Mouse (Mus musculus): ENCODE results near the gene Mc1r. TPM values are rescaled to one million over a fixed set of nuclear protein-coding genes. Genes with fewer than 3 reads are reported as not detected.
A peak's percentile ranks its signal among the peaks of the same experiment; 100 is the strongest.
"Not testable (repeated sequence)": the region's sequence is repeated elsewhere in the genome, so short reads cannot be mapped to it uniquely, and the experiment has no call there.

Gene Mc1r
- polyA plus RNA-seq, 1 experiment, result 0.01 TPM

GRCm38 (mm10) chr8:123442871-123443575, 36.1 kb downstream of the Mc1r start:
- Histone ChIP-seq H3K79me3 (ENCODE audit: low read depth) (no peaks in the 10 kb centered on the region), H3K79me2 (ENCODE audit: control insufficient read depth, insufficient read depth) (no peaks in the 10 kb centered on the region), H3K27me3 (ENCODE audit: control insufficient read depth, insufficient read depth, insufficient read length) (no peaks in the 10 kb centered on the region), H3K4me3 (ENCODE audit: insufficient read depth, poor library complexity, severe bottlenecking) (peak overlapping the region; percentile 49), H3ac (ENCODE audit: control insufficient read depth, insufficient read length, low read depth) (peak overlapping the region; percentile 84), H3K36me3 (ENCODE audit: control insufficient read depth, insufficient read depth) (no peaks in the 10 kb centered on the region)
- TF ChIP-seq MAX (IDR thresholded peaks at IDR 0.05) (peak; percentile 64), CTCF (IDR thresholded peaks at IDR 0.05; ENCODE audit: control insufficient read depth, insufficient read depth, insufficient read length) (peak; percentile 94), MYOG (IDR thresholded peaks at IDR 0.05; ENCODE audit: control insufficient read depth, extremely low read depth, insufficient read length) (no peak)

GRCm38 (mm10) chr8:123443576-123443921, 36.6 kb downstream of the Mc1r start:
- Histone ChIP-seq H3K27me3 (ENCODE audit: control insufficient read depth, insufficient read depth, insufficient read length) (no peaks in the 10 kb centered on the region), H3K4me3 (ENCODE audit: insufficient read depth, poor library complexity, severe bottlenecking) (peak overlapping the region; percentile 49), H3K79me2 (ENCODE audit: control insufficient read depth, insufficient read depth) (no peaks in the 10 kb centered on the region), H3K79me3 (ENCODE audit: low read depth) (no peaks in the 10 kb centered on the region), H3ac (ENCODE audit: control insufficient read depth, insufficient read length, low read depth) (peak overlapping the region; percentile 84), H3K36me3 (ENCODE audit: control insufficient read depth, insufficient read depth) (no peaks in the 10 kb centered on the region)
- TF ChIP-seq CEBPB (IDR thresholded peaks at IDR 0.05; ENCODE audit: low read depth), result no peak
- TF ChIP-seq FOSL1 (IDR thresholded peaks at IDR 0.05; ENCODE audit: insufficient read depth, low read length, poor library complexity, severe bottlenecking), result no peak
- no peak for TF ChIP-seq MYOD1 (IDR thresholded peaks at IDR 0.05; ENCODE audit: control insufficient read depth, insufficient read length, low read depth)
- no peak for TF ChIP-seq MAX (IDR thresholded peaks at IDR 0.05)
- no peak for TF ChIP-seq CTCF (IDR thresholded peaks at IDR 0.05; ENCODE audit: control insufficient read depth, insufficient read depth, insufficient read length)
- no peak for TF ChIP-seq USF1 (IDR thresholded peaks at IDR 0.05; ENCODE audit: low read depth)
- TF ChIP-seq MYOG (IDR thresholded peaks at IDR 0.05; ENCODE audit: control insufficient read depth, extremely low read depth, insufficient read length), result no peak

- no peak overlapping the region for H3K4me3 ChIP-seq (ENCODE audit: insufficient read depth, poor library complexity, severe bottlenecking)
- H3K36me3 ChIP-seq (ENCODE audit: control insufficient read depth, insufficient read depth), result no peaks in the 10 kb centered on the region
- TF ChIP-seq CEBPB (IDR thresholded peaks at IDR 0.05; ENCODE audit: low read depth) (no peak), MAX (IDR thresholded peaks at IDR 0.05) (no peak), CTCF (IDR thresholded peaks at IDR 0.05; ENCODE audit: control insufficient read depth, insufficient read depth, insufficient read length) (no peak), MYOG (IDR thresholded peaks at IDR 0.05; ENCODE audit: control insufficient read depth, extremely low read depth, insufficient read length) (no peak), MYOD1 (IDR thresholded peaks at IDR 0.05; ENCODE audit: control insufficient read depth, insufficient read length, low read depth) (no peak), FOSL1 (IDR thresholded peaks at IDR 0.05; ENCODE audit: insufficient read depth, low read length, poor library complexity, severe bottlenecking) (no peak), USF1 (IDR thresholded peaks at IDR 0.05; ENCODE audit: low read depth) (no peak)
These were observed 37.2 kb downstream of the Mc1r start for GRCm38 (mm10) chr8:123444131-123444530.

GRCm38 (mm10) chr8:123445981-123446380, 39.1 kb downstream of the Mc1r start:
- H3K79me2 ChIP-seq (ENCODE audit: control insufficient read depth, insufficient read depth), result no peaks in the 10 kb centered on the region
- H3ac ChIP-seq (ENCODE audit: control insufficient read depth, insufficient read length, low read depth), result no peak overlapping the region
- no peaks in the 10 kb centered on the region for H3K36me3 ChIP-seq (ENCODE audit: control insufficient read depth, insufficient read depth)
- no peak overlapping the region for H3K4me3 ChIP-seq (ENCODE audit: insufficient read depth, poor library complexity, severe bottlenecking)
- no peaks in the 10 kb centered on the region for H3K79me3 ChIP-seq (ENCODE audit: low read depth)
- H3K27me3 ChIP-seq (ENCODE audit: control insufficient read depth, insufficient read depth, insufficient read length), result no peaks in the 10 kb centered on the region
- TF ChIP-seq CTCF (IDR thresholded peaks at IDR 0.05; ENCODE audit: control insufficient read depth, insufficient read depth, insufficient read length) (no peak), MAX (IDR thresholded peaks at IDR 0.05) (no peak), FOSL1 (IDR thresholded peaks at IDR 0.05; ENCODE audit: insufficient read depth, low read length, poor library complexity, severe bottlenecking) (no peak), CEBPB (IDR thresholded peaks at IDR 0.05; ENCODE audit: low read depth) (no peak), MYOG (IDR thresholded peaks at IDR 0.05; ENCODE audit: control insufficient read depth, extremely low read depth, insufficient read length) (no peak), MYOD1 (IDR thresholded peaks at IDR 0.05; ENCODE audit: control insufficient read depth, insufficient read length, low read depth) (no peak), USF1 (IDR thresholded peaks at IDR 0.05; ENCODE audit: low read depth) (no peak)

More at GRCm38 (mm10) chr8:123444131-123444530, 37.2 kb downstream of the Mc1r start:
- no peaks in the 10 kb centered on the region for H3K79me3 ChIP-seq (ENCODE audit: low read depth)
- H3K79me2 ChIP-seq (ENCODE audit: control insufficient read depth, insufficient read depth), result no peaks in the 10 kb centered on the region
- no peaks in the 10 kb centered on the region for H3K27me3 ChIP-seq (ENCODE audit: control insufficient read depth, insufficient read depth, insufficient read length)
- H3ac ChIP-seq (ENCODE audit: control insufficient read depth, insufficient read length, low read depth), result no peak overlapping the region

- Histone ChIP-seq H3K4me3 (ENCODE audit: insufficient read depth, poor library complexity, severe bottlenecking) (no peak overlapping the region), H3K27me3 (ENCODE audit: control insufficient read depth, insufficient read depth, insufficient read length) (no peaks in the 10 kb centered on the region), H3K79me2 (ENCODE audit: control insufficient read depth, insufficient read depth) (no peaks in the 10 kb centered on the region), H3K79me3 (ENCODE audit: low read depth) (no peaks in the 10 kb centered on the region), H3K36me3 (ENCODE audit: control insufficient read depth, insufficient read depth) (no peaks in the 10 kb centered on the region), H3ac (ENCODE audit: control insufficient read depth, insufficient read length, low read depth) (no peak overlapping the region)
- no peak for TF ChIP-seq CTCF (IDR thresholded peaks at IDR 0.05; ENCODE audit: control insufficient read depth, insufficient read depth, insufficient read length)
These were observed 39.9 kb downstream of the Mc1r start for GRCm38 (mm10) chr8:123446799-123447198.

- TF ChIP-seq MAX (IDR thresholded peaks at IDR 0.05) (no peak), CTCF (IDR thresholded peaks at IDR 0.05; ENCODE audit: control insufficient read depth, insufficient read depth, insufficient read length) (no peak), MYOG (IDR thresholded peaks at IDR 0.05; ENCODE audit: control insufficient read depth, extremely low read depth, insufficient read length) (no peak), CEBPB (IDR thresholded peaks at IDR 0.05; ENCODE audit: low read depth) (no peak), MYOD1 (IDR thresholded peaks at IDR 0.05; ENCODE audit: control insufficient read depth, insufficient read length, low read depth) (no peak), FOSL1 (IDR thresholded peaks at IDR 0.05; ENCODE audit: insufficient read depth, low read length, poor library complexity, severe bottlenecking) (no peak), USF1 (IDR thresholded peaks at IDR 0.05; ENCODE audit: low read depth) (no peak)
- Histone ChIP-seq H3K36me3 (ENCODE audit: control insufficient read depth, insufficient read depth) (peaks cover 11% of the 10 kb centered on the region), H3K4me3 (ENCODE audit: insufficient read depth, poor library complexity, severe bottlenecking) (no peak overlapping the region), H3ac (ENCODE audit: control insufficient read depth, insufficient read length, low read depth) (no peak overlapping the region), H3K27me3 (ENCODE audit: control insufficient read depth, insufficient read depth, insufficient read length) (no peaks in the 10 kb centered on the region), H3K79me3 (ENCODE audit: low read depth) (no peaks in the 10 kb centered on the region), H3K79me2 (ENCODE audit: control insufficient read depth, insufficient read depth) (no peaks in the 10 kb centered on the region)
These were observed 43.9 kb downstream of the Mc1r start for GRCm38 (mm10) chr8:123450783-123451182.

- H3K36me3 ChIP-seq (ENCODE audit: control insufficient read depth, insufficient read depth), result peaks cover 11% of the 10 kb centered on the region
These were observed 44.8 kb downstream of the Mc1r start for GRCm38 (mm10) chr8:123451747-123452146.

More at GRCm38 (mm10) chr8:123451747-123452146, 44.8 kb downstream of the Mc1r start:
- not testable (repeated sequence) for H3ac ChIP-seq (ENCODE audit: control insufficient read depth, insufficient read length, low read depth); H3K79me3 ChIP-seq (ENCODE audit: low read depth); H3K79me2 ChIP-seq (ENCODE audit: control insufficient read depth, insufficient read depth); H3K4me3 ChIP-seq (ENCODE audit: insufficient read depth, poor library complexity, severe bottlenecking); H3K27me3 ChIP-seq (ENCODE audit: control insufficient read depth, insufficient read depth, insufficient read length)

All from C2C12 (cell line).